Mouse (Mus musculus): ENCODE results near the gene Npas3.

Gene Npas3

GRCm38 (mm10) chr12:53692471-53692870 lies 444.0 kb downstream of the Npas3 start:
- peak; percentile 12 for DNase-seq (ENCODE audit: low read depth, low spot score)

- peak; percentile 3 for DNase-seq (ENCODE audit: low read depth, low spot score)
Observed at GRCm38 (mm10) chr12:53694346-53694745, 445.9 kb downstream of the Npas3 start.

GRCm38 (mm10) chr12:53695324-53695723 lies 446.8 kb downstream of the Npas3 start:
- DNase-seq (ENCODE audit: low read depth, low spot score): no peak

- no peak for DNase-seq (ENCODE audit: low read depth, low spot score)
Observed at GRCm38 (mm10) chr12:53697645-53698044, 449.2 kb downstream of the Npas3 start.

GRCm38 (mm10) chr12:53698483-53699227 lies 450.2 kb downstream of the Npas3 start:
- no peak for DNase-seq (ENCODE audit: low read depth, low spot score)

- DNase-seq (ENCODE audit: low read depth, low spot score): no peak
Observed at GRCm38 (mm10) chr12:53719896-53720295, 471.4 kb downstream of the Npas3 start.

- DNase-seq (ENCODE audit: low read depth, low spot score): no peak
Observed at GRCm38 (mm10) chr12:53722156-53722555, 473.7 kb downstream of the Npas3 start.

- no peak for DNase-seq (ENCODE audit: low read depth, low spot score)
Observed at GRCm38 (mm10) chr12:53722718-53723698, 474.5 kb downstream of the Npas3 start.

- no peak for DNase-seq (ENCODE audit: low read depth, low spot score)
Observed at GRCm38 (mm10) chr12:53729275-53729674, 480.8 kb downstream of the Npas3 start.

- no peak for DNase-seq (ENCODE audit: low read depth, low spot score)
Observed at GRCm38 (mm10) chr12:53738549-53739292, 490.2 kb downstream of the Npas3 start.

- no peak for DNase-seq (ENCODE audit: low read depth, low spot score)
Observed at GRCm38 (mm10) chr12:53746653-53747052, 498.2 kb downstream of the Npas3 start.

GRCm38 (mm10) chr12:53749375-53749774 lies 500.9 kb downstream of the Npas3 start:
- no peak for DNase-seq (ENCODE audit: low read depth, low spot score)

- DNase-seq (ENCODE audit: low read depth, low spot score): no peak
Observed at GRCm38 (mm10) chr12:53752281-53753072, 504.0 kb downstream of the Npas3 start.

- no peak for DNase-seq (ENCODE audit: low read depth, low spot score)
Observed at GRCm38 (mm10) chr12:53753368-53753937, 505.0 kb downstream of the Npas3 start.

GRCm38 (mm10) chr12:53754236-53754635 lies 505.8 kb downstream of the Npas3 start:
- DNase-seq (ENCODE audit: low read depth, low spot score): no peak

- no peak for DNase-seq (ENCODE audit: low read depth, low spot score)
Observed at GRCm38 (mm10) chr12:53757631-53758030, 509.2 kb downstream of the Npas3 start.

- DNase-seq (ENCODE audit: low read depth, low spot score): no peak
Observed at GRCm38 (mm10) chr12:53758356-53758755, 509.9 kb downstream of the Npas3 start.

GRCm38 (mm10) chr12:53764143-53764542 lies 515.7 kb downstream of the Npas3 start:
- DNase-seq (ENCODE audit: low read depth, low spot score): no peak

GRCm38 (mm10) chr12:53768392-53768791 lies 519.9 kb downstream of the Npas3 start:
- no peak for DNase-seq (ENCODE audit: low read depth, low spot score)

GRCm38 (mm10) chr12:53771394-53771936 lies 523.0 kb downstream of the Npas3 start:
- DNase-seq (ENCODE audit: low read depth, low spot score): no peak
